Mouse (Mus musculus): Measurements from ENCODE around the gene Srsf4. TPM values are rescaled to one million over a fixed set of nuclear protein-coding genes. Genes with fewer than 3 reads are reported as not detected.

Gene Srsf4
- polyA plus RNA-seq, 1 experiment from 2014 or later: 69.1 TPM

- Histone ChIP-seq H3K4me2 (peak overlapping the region; percentile 71), H3K4me3 (replicated peaks) (peak overlapping the region; percentile 59), H3K27ac (no peak overlapping the region), H3K36me3 (peaks cover 59% of the 10 kb centered on the region), H3K4me1 (replicated peaks) (peaks cover 45% of the 10 kb centered on the region), H3K9ac (peak overlapping the region; percentile 59), H3K27me3 (peaks cover 79% of the 10 kb centered on the region), H3K9me3 (replicated peaks) (no peaks in the 10 kb centered on the region)
- DNase-seq (no peak), ATAC-seq (ENCODE audit: low read depth) (no peak; the same call in 1 of the 2 replicates)
- WGBS (ENCODE audit: insufficient replicate concordance): 64% methylated on average over 15 of the region's 15 CpGs
These were observed 49.0 kb downstream of the Srsf4 start for GRCm38 (mm10) chr4:131922404-131922803.

- peaks cover 78% of the 10 kb centered on the region for H3K36me3 ChIP-seq
- no peak for ATAC-seq (ENCODE audit: low read depth)
- peaks cover 47% of the 10 kb centered on the region for H3K4me1 ChIP-seq (replicated peaks)
- H3K9ac ChIP-seq: no peak overlapping the region
- 83% methylated on average over 6 of the region's 6 CpGs for WGBS (ENCODE audit: insufficient replicate concordance)
- DNase-seq: no peak
- no peaks in the 10 kb centered on the region for H3K9me3 ChIP-seq (replicated peaks)
- peaks cover 60% of the 10 kb centered on the region for H3K27me3 ChIP-seq
- H3K27ac ChIP-seq: no peak overlapping the region
- no peak overlapping the region for H3K4me3 ChIP-seq (replicated peaks)
- no peak overlapping the region for H3K4me2 ChIP-seq
These were observed 50.8 kb downstream of the Srsf4 start for GRCm38 (mm10) chr4:131924096-131924810.

GRCm38 (mm10) chr4:131929146-131929545 is 55.7 kb downstream of the Srsf4 start:
- DNase-seq: no peak
- H3K4me1 ChIP-seq (replicated peaks): peaks cover 12% of the 10 kb centered on the region
- no peak overlapping the region for H3K27ac ChIP-seq
- peaks cover 100% of the 10 kb centered on the region for H3K36me3 ChIP-seq
- WGBS (ENCODE audit: insufficient replicate concordance): 84% methylated on average over 6 of the region's 6 CpGs
- ATAC-seq (ENCODE audit: low read depth): no peak
- peaks cover 11% of the 10 kb centered on the region for H3K27me3 ChIP-seq
- no peak overlapping the region for H3K9ac ChIP-seq
- H3K4me3 ChIP-seq (replicated peaks): no peak overlapping the region
- H3K9me3 ChIP-seq (replicated peaks): no peaks in the 10 kb centered on the region
- no peak overlapping the region for H3K4me2 ChIP-seq

GRCm38 (mm10) chr4:131939459-131939858 is 66.0 kb downstream of the Srsf4 start:
- Histone ChIP-seq H3K9me3 (replicated peaks) (no peaks in the 10 kb centered on the region), H3K27ac (no peak overlapping the region), H3K27me3 (no peaks in the 10 kb centered on the region), H3K4me1 (replicated peaks) (0 out of 2 replicates have a peak, but pooled peaks cover 6% of the 10 kb centered on the region), H3K4me3 (replicated peaks) (no peak overlapping the region), H3K4me2 (no peak overlapping the region), H3K36me3 (peaks cover 100% of the 10 kb centered on the region), H3K9ac (no peak overlapping the region)
- no peak for DNase-seq
- WGBS (ENCODE audit: insufficient replicate concordance): 86% methylated on average over 2 of the region's 2 CpGs
- ATAC-seq (ENCODE audit: low read depth): peak; percentile 17; the same call in 1 of the 2 replicates

- H3K27ac ChIP-seq: no peak overlapping the region
- no peak overlapping the region for H3K9ac ChIP-seq
- no peaks in the 10 kb centered on the region for H3K9me3 ChIP-seq (replicated peaks)
- H3K36me3 ChIP-seq: peaks cover 98% of the 10 kb centered on the region
- no peak overlapping the region for H3K4me2 ChIP-seq
- ATAC-seq (ENCODE audit: low read depth) (no peak), DNase-seq (no peak)
- no peaks in the 10 kb centered on the region for H3K27me3 ChIP-seq
- WGBS (ENCODE audit: insufficient replicate concordance): 91% methylated on average over 4 of the region's 4 CpGs
- H3K4me3 ChIP-seq (replicated peaks): no peak overlapping the region
- 0 out of 2 replicates have a peak, but pooled peaks cover 6% of the 10 kb centered on the region for H3K4me1 ChIP-seq (replicated peaks)
These were observed 67.4 kb downstream of the Srsf4 start for GRCm38 (mm10) chr4:131940846-131941245.

GRCm38 (mm10) chr4:131947848-131948247 is 74.4 kb downstream of the Srsf4 start:
- DNase-seq (no peak), ATAC-seq (ENCODE audit: low read depth) (no peak)
- H3K27me3 ChIP-seq: no peaks in the 10 kb centered on the region
- H3K9me3 ChIP-seq (replicated peaks): no peaks in the 10 kb centered on the region
- H3K36me3 ChIP-seq: peaks cover 87% of the 10 kb centered on the region
- no peak overlapping the region for H3K27ac ChIP-seq
- WGBS (ENCODE audit: insufficient replicate concordance): 94% methylated on average over 11 of the region's 11 CpGs
- H3K4me3 ChIP-seq (replicated peaks): no peak overlapping the region
- H3K4me1 ChIP-seq (replicated peaks): no peaks in the 10 kb centered on the region
- no peak overlapping the region for H3K9ac ChIP-seq
- H3K4me2 ChIP-seq: no peak overlapping the region

- Histone ChIP-seq H3K9me3 (replicated peaks) (no peaks in the 10 kb centered on the region), H3K4me3 (replicated peaks) (no peak overlapping the region), H3K27me3 (no peaks in the 10 kb centered on the region), H3K27ac (no peak overlapping the region), H3K9ac (no peak overlapping the region), H3K4me1 (replicated peaks) (no peaks in the 10 kb centered on the region), H3K36me3 (peaks cover 87% of the 10 kb centered on the region), H3K4me2 (no peak overlapping the region)
- 75% methylated on average over 5 of the region's 5 CpGs for WGBS (ENCODE audit: insufficient replicate concordance)
- DNase-seq (no peak), ATAC-seq (ENCODE audit: low read depth) (no peak)
These were observed 76.5 kb downstream of the Srsf4 start for GRCm38 (mm10) chr4:131949903-131950302.

GRCm38 (mm10) chr4:131950657-131951056 is 77.2 kb downstream of the Srsf4 start:
- 71% methylated on average over 8 of the region's 8 CpGs for WGBS (ENCODE audit: insufficient replicate concordance)
- peaks cover 89% of the 10 kb centered on the region for H3K36me3 ChIP-seq
- no peak overlapping the region for H3K27ac ChIP-seq
- no peak overlapping the region for H3K9ac ChIP-seq
- no peak overlapping the region for H3K4me2 ChIP-seq
- no peaks in the 10 kb centered on the region for H3K27me3 ChIP-seq
- no peak for ATAC-seq (ENCODE audit: low read depth)
- DNase-seq: no peak
- no peaks in the 10 kb centered on the region for H3K9me3 ChIP-seq (replicated peaks)
- no peaks in the 10 kb centered on the region for H3K4me1 ChIP-seq (replicated peaks)
- no peak overlapping the region for H3K4me3 ChIP-seq (replicated peaks)

Other genes with a start within 250 kb of the Srsf4 start
- 2.1 and 2.7 TPM in 2 replicates for gene Ptpru, start 35.3 kb upstream of the Srsf4 start, polyA plus RNA-seq (2015; fragmentation: Nextera tagmentation; extraction: Ambion mirVana)
- gene Mecr, start 30.1 kb upstream of the Srsf4 start, polyA plus RNA-seq (2015; fragmentation: Nextera tagmentation; extraction: Ambion mirVana): 39.6 and 42.8 TPM in 2 replicates
- gene Tmem200b, start 48.2 kb downstream of the Srsf4 start, polyA plus RNA-seq (2015; fragmentation: Nextera tagmentation; extraction: Ambion mirVana): 0.15 and 0.25 TPM in 2 replicates
- gene Gm10300, start 201.1 kb downstream of the Srsf4 start, polyA plus RNA-seq (2015; fragmentation: Nextera tagmentation; extraction: Ambion mirVana): 0.39 and 0.63 TPM in 2 replicates
- 147 and 193 TPM in 2 replicates for gene Epb41, start 201.7 kb downstream of the Srsf4 start, polyA plus RNA-seq (2015; fragmentation: Nextera tagmentation; extraction: Ambion mirVana)